Mouse (Mus musculus): ENCODE measurements around the gene Fat3. TPM values are rescaled to one million over a fixed set of nuclear protein-coding genes. Genes with fewer than 3 reads are reported as not detected.

The Fat3 gene
- polyA plus RNA-seq, 1 experiment: 0.51 TPM

DNA sequence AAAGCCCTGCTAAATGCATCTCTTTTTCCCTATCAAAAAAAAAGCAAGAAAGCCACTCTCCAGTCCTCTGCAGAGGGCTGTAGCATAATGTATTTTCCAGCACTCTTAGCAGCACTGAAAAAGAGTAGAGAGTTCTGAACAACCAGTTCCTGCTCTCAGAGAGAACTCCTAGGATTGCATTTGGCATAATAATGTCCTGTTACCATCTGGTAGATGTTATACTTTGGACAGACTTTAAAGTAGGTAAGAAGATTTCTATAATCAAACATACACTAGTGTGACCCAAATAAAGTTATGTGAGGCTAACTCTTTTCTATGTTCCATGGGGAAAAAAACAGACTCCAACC lies 230.3 kb downstream of the Fat3 start:
- no peaks in the 10 kb centered on the region for H3K4me1 ChIP-seq (replicated peaks; ENCODE audit: control insufficient read depth, insufficient read depth, low read length)
- H3K27me3 ChIP-seq (ENCODE audit: control insufficient read depth, insufficient read depth, low read length): no peaks in the 10 kb centered on the region
- no peak overlapping the region for H3K27ac ChIP-seq (ENCODE audit: control insufficient read depth, insufficient read depth, low read length)
- DNase-seq: no peak
- H3K4me3 ChIP-seq (ENCODE audit: control insufficient read depth, insufficient read depth, low read length): no peak overlapping the region
- TF ChIP-seq CTCF (IDR thresholded peaks at IDR 0.05; ENCODE audit: borderline replicate concordance, control insufficient read depth, extremely low read depth, insufficient read depth, low read length, poor library complexity): no peak
- TF ChIP-seq POLR2A (IDR thresholded peaks at IDR 0.05; ENCODE audit: control insufficient read depth, extremely low read depth, insufficient read depth, low read length, poor library complexity): no peak
- no peaks in the 10 kb centered on the region for H3K36me3 ChIP-seq (ENCODE audit: control insufficient read depth, insufficient read depth, low read length)

DNA sequence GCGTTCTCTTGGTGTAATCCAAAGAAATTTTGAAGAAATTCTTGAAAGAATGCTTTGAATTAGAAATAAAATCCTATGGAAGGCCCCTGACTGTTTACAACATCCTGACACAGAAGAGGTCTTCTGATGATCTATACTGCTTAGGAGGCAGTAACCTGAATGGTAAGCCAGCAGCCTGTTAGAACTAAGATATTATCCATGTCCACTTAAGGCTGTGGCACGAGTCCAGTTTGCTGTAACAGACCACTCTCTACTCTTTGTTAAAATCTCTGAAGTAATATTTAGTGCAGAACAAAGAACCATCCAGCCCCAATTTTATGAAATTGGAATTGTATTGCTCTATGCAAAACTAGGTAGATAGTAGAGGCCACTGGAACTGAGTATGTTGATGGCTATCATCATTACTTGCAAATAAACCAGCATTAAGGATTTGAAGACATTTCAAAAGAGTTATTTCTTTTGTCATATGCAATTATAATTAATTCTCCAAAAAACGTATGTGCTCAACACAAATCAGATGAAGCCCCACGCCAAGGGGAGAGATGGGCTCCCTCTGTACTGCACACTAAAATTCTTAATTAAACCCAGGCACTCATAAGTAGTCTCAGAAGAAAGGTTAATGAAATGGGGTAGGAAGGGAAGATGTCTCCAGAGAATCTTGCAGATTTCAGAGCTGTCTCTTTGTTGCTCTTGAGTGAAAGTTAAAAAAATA lies 230.9 kb downstream of the Fat3 start:
- no peaks in the 10 kb centered on the region for H3K27me3 ChIP-seq (ENCODE audit: control insufficient read depth, insufficient read depth, low read length)
- no peak overlapping the region for H3K27ac ChIP-seq (ENCODE audit: control insufficient read depth, insufficient read depth, low read length)
- DNase-seq: no peak
- TF ChIP-seq POLR2A (IDR thresholded peaks at IDR 0.05; ENCODE audit: control insufficient read depth, extremely low read depth, insufficient read depth, low read length, poor library complexity) (no peak), CTCF (IDR thresholded peaks at IDR 0.05; ENCODE audit: borderline replicate concordance, control insufficient read depth, extremely low read depth, insufficient read depth, low read length, poor library complexity) (no peak)
- no peaks in the 10 kb centered on the region for H3K4me1 ChIP-seq (replicated peaks; ENCODE audit: control insufficient read depth, insufficient read depth, low read length)
- 91% methylated on average over 4 of the region's 4 CpGs for WGBS
- H3K36me3 ChIP-seq (ENCODE audit: control insufficient read depth, insufficient read depth, low read length): no peaks in the 10 kb centered on the region
- H3K4me3 ChIP-seq (ENCODE audit: control insufficient read depth, insufficient read depth, low read length): no peak overlapping the region

DNA sequence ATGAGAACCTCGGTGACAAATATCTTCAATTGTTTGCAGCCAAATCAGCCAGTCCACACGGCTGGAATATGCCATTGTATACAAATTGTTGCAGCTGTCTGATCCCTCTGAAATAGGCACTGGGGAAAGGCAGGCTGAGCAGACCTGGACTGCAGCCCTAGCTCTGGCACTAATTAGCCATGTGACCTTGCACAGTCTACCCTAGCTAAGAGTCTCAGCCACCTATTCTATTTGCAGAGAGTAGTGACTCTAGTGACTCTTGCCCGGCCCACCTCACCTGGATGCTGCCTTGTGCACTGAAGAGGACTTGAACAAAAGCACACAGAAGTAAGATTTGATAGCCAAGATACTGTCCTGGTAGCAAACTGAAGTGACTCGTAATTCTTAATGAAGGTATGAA lies 235.6 kb downstream of the Fat3 start:
- TF ChIP-seq POLR2A (IDR thresholded peaks at IDR 0.05; ENCODE audit: control insufficient read depth, extremely low read depth, insufficient read depth, low read length, poor library complexity) (no peak), CTCF (IDR thresholded peaks at IDR 0.05; ENCODE audit: borderline replicate concordance, control insufficient read depth, extremely low read depth, insufficient read depth, low read length, poor library complexity) (no peak)
- Histone ChIP-seq H3K27ac (ENCODE audit: control insufficient read depth, insufficient read depth, low read length) (no peak overlapping the region), H3K27me3 (ENCODE audit: control insufficient read depth, insufficient read depth, low read length) (no peaks in the 10 kb centered on the region), H3K36me3 (ENCODE audit: control insufficient read depth, insufficient read depth, low read length) (no peaks in the 10 kb centered on the region), H3K4me3 (ENCODE audit: control insufficient read depth, insufficient read depth, low read length) (no peak overlapping the region), H3K4me1 (replicated peaks; ENCODE audit: control insufficient read depth, insufficient read depth, low read length) (no peaks in the 10 kb centered on the region)
- 92% methylated on average over 4 of the region's 4 CpGs for WGBS
- DNase-seq: no peak

DNA sequence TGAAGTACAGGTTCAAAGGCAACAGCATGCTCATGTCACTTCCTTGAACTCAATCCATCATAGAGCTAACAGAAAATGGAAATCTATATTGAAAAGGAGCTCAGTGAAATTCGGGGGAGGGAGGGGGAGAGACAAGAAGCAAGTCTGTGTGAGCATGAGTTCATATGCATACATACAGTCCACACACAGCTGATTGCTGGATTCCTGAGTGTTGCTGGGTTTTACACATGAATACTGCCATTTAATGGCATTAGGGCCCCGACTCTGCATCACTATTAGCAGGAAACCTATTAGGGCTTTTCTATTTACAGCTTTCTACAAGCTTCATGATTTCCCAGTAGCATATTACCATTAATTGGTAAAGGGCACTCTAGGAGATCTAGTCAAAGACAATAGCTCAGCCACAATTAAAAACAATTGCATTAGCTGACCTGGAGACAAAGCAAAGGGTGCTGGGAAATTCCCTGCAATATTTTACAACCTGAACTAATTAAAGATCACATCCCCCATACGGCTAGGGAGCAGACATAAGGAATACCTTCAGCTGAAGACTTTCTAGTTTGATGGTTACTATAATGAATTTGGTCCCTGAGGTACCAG lies 243.7 kb downstream of the Fat3 start:
- Histone ChIP-seq H3K27me3 (ENCODE audit: control insufficient read depth, insufficient read depth, low read length) (no peaks in the 10 kb centered on the region), H3K36me3 (ENCODE audit: control insufficient read depth, insufficient read depth, low read length) (no peaks in the 10 kb centered on the region), H3K4me1 (replicated peaks; ENCODE audit: control insufficient read depth, insufficient read depth, low read length) (no peaks in the 10 kb centered on the region), H3K27ac (ENCODE audit: control insufficient read depth, insufficient read depth, low read length) (no peak overlapping the region), H3K4me3 (ENCODE audit: control insufficient read depth, insufficient read depth, low read length) (no peak overlapping the region)
- TF ChIP-seq CTCF (IDR thresholded peaks at IDR 0.05; ENCODE audit: borderline replicate concordance, control insufficient read depth, extremely low read depth, insufficient read depth, low read length, poor library complexity): no peak
- DNase-seq: no peak
- WGBS: 82% methylated on average over 3 of the region's 3 CpGs

DNA sequence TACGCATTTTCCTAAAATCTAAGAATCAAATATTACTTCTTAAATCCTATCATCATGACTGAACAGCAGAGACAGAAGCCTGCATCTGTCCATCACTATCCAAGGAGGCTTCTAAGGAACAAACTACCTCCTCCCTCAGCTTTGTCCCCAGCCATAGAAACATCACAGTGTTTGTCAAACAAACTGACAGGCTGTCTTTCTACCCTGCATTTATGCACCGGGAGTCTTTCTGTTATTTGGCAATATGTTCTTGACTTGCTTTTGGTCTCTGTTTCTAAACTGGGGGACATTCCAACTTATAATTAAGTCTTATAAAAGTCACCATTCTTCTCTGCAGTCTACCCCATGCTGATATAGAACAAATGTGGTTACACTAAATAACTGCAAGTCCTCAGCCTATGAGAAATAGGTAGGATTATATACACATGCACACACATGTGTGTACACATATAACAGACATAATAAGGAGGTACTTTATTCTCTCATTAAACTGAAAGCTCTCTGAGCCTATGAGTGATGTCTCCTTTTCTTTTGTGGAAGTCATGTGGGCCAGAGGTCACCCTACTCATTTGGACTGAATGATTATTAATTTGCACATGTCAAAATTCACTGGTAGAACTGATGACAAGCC lies 244.4 kb downstream of the Fat3 start:
- Histone ChIP-seq H3K27me3 (ENCODE audit: control insufficient read depth, insufficient read depth, low read length) (no peaks in the 10 kb centered on the region), H3K4me3 (ENCODE audit: control insufficient read depth, insufficient read depth, low read length) (no peak overlapping the region), H3K4me1 (replicated peaks; ENCODE audit: control insufficient read depth, insufficient read depth, low read length) (no peaks in the 10 kb centered on the region), H3K27ac (ENCODE audit: control insufficient read depth, insufficient read depth, low read length) (no peak overlapping the region), H3K36me3 (ENCODE audit: control insufficient read depth, insufficient read depth, low read length) (no peaks in the 10 kb centered on the region)
- WGBS: 98% methylated on average over 2 of the region's 2 CpGs
- TF ChIP-seq CTCF (IDR thresholded peaks at IDR 0.05; ENCODE audit: borderline replicate concordance, control insufficient read depth, extremely low read depth, insufficient read depth, low read length, poor library complexity): no peak
- TF ChIP-seq POLR2A (IDR thresholded peaks at IDR 0.05; ENCODE audit: control insufficient read depth, extremely low read depth, insufficient read depth, low read length, poor library complexity): no peak
- no peak for DNase-seq

DNA sequence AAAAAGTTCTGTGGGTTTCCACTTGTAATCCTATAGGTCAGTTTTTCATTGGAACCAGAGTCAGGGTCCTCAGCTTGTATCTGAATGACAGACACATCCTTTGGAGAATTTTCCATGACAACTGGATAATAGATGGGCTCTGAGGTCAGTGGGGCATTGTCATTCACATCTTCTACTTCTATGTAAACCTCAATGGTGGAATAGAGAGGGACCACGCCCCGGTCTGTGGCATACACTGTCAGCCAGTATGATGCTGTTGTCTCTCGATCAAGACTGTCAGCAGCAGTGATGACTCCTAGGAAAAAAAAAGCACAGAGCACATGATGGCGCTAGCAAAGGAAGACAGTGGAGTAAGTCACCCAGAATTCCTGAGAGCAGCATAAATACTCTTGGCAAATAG lies 254.3 kb downstream of the Fat3 start:
- Histone ChIP-seq H3K4me3 (ENCODE audit: control insufficient read depth, insufficient read depth, low read length) (no peak overlapping the region), H3K27me3 (ENCODE audit: control insufficient read depth, insufficient read depth, low read length) (no peaks in the 10 kb centered on the region), H3K36me3 (ENCODE audit: control insufficient read depth, insufficient read depth, low read length) (no peaks in the 10 kb centered on the region), H3K27ac (ENCODE audit: control insufficient read depth, insufficient read depth, low read length) (no peak overlapping the region), H3K4me1 (replicated peaks; ENCODE audit: control insufficient read depth, insufficient read depth, low read length) (no peaks in the 10 kb centered on the region)
- WGBS: 91% methylated on average over 4 of the region's 4 CpGs
- no peak for DNase-seq
- TF ChIP-seq POLR2A (IDR thresholded peaks at IDR 0.05; ENCODE audit: control insufficient read depth, extremely low read depth, insufficient read depth, low read length, poor library complexity) (no peak), CTCF (IDR thresholded peaks at IDR 0.05; ENCODE audit: borderline replicate concordance, control insufficient read depth, extremely low read depth, insufficient read depth, low read length, poor library complexity) (no peak)

All from thymus, adult 2 months (tissue).